Comparison of ENCODE assay signal across 34 mouse cellular contexts in genomic region chr2:90443811-90444210, GRCm38 (mm10). TPM values are rescaled to one million over a fixed set of nuclear protein-coding genes. Genes with fewer than 3 reads are reported as not detected.
"Had no signal": no experiment of that assay in that cellular context is flagged by ENCODE, and none has a peak within 500 bp of the region (broad histone marks: within the 10 kb centered on the region; RNA-seq: fewer than 3 reads in every experiment).

No protein-coding gene starts in this region.

- DNase-seq: kidney, adult 18-20 months; kidney, adult 9 months; kidney, postnatal 14 days; kidney, postnatal 4 days; layer of hippocampus, postnatal 36 days; liver; liver, embryonic 13.5 days; lung, embryonic 14.5 days; lung, postnatal 36 days; right cerebral cortex, postnatal 14 days; spleen, adult 18-20 months; thymus, adult 18-20 months; thymus, postnatal 36 days had no signal

- ATAC-seq: inflammation-experienced regulatory T-cells, adult 6 months; intestine, embryonic 16.5 days; lung, postnatal 0 days; midbrain, embryonic 13.5 days; midbrain, embryonic 16.5 days had no signal

- H3K4me3 ChIP-seq: limb, embryonic 10.5 days; limb, embryonic 13.5 days; liver, embryonic 13.5 days; megakaryocyte, embryonic 14.5 days; midbrain, embryonic 10.5 days; midbrain, embryonic 13.5 days; myocyte; neural tube, embryonic 13.5 days; stomach, embryonic 15.5 days had no signal

- H3K27ac ChIP-seq: limb, embryonic 10.5 days; limb, embryonic 13.5 days; liver, embryonic 13.5 days; midbrain, embryonic 10.5 days; midbrain, embryonic 13.5 days; neural tube, embryonic 13.5 days; stomach, embryonic 15.5 days had no signal

RNA-seq across cellular contexts. Expression of gene Olfr1274-ps, which starts 45.3 kb away (rescaled TPM):
- total RNA-seq: layer of hippocampus, adult 18-20 months; layer of hippocampus, postnatal 10 days; layer of hippocampus, postnatal 36 days; left cerebral cortex, adult 8-10 months; left cerebral cortex, postnatal 25 days; monocyte, adult 5-6 weeks; neutrophil, adult 5-6 weeks had no signal
- polyA plus RNA-seq: inflammation-experienced regulatory T-cells, adult 6 months; intestine, embryonic 16.5 days; kidney, embryonic 16.5 days; limb, embryonic 10.5 days; limb, embryonic 13.5 days; liver, embryonic 13.5 days; liver, embryonic 16.5 days; lung, embryonic 14.5 days; lung, postnatal 0 days; midbrain, embryonic 10.5 days; midbrain, embryonic 13.5 days; midbrain, embryonic 16.5 days; myocyte; neural tube, embryonic 13.5 days; stomach, embryonic 15.5 days; testis, adult 2 months had no signal
